Mouse (Mus musculus): Measurements from ENCODE around the gene Vsig10l. TPM values are rescaled to one million over a fixed set of nuclear protein-coding genes. Genes with fewer than 3 reads are reported as not detected.

Gene Vsig10l
- total RNA-seq, 2 experiments from 2014 or later = 1.4 to 3.8 TPM

Small RNA genes lying within 50 kb of the gene (microRNA-seq; reads per million reads assigned to microRNA genes)
- gene Mir7051 = 2.0 to 2.5 reads per million in 2 experiments

Other genes with a start within 250 kb of the Vsig10l start
- 10 to 100 TPM; 15.6 to 17.0 TPM for gene Zfp715, start 149.9 kb upstream of the Vsig10l start, total RNA-seq (2021)
- not detected for gene Siglecf, start 111.8 kb upstream of the Vsig10l start, total RNA-seq (2021)
- gene Siglecg, start 54.9 kb upstream of the Vsig10l start, total RNA-seq (2021) = under 1 TPM; 0.14 to 0.59 TPM
- gene Lim2, start 35.5 kb upstream of the Vsig10l start, total RNA-seq (2021) = not detected
- gene Nkg7, start 26.1 kb upstream of the Vsig10l start, total RNA-seq (2021) = not detected
- not detected for gene Cldnd2, start 22.4 kb upstream of the Vsig10l start, total RNA-seq (2021)
- gene Etfb, start 19.1 kb upstream of the Vsig10l start, total RNA-seq (2021) = 100 to 1,000 TPM; 346 to 421 TPM
- 1 to 10 TPM in 1 of 2 experiments, under 1 TPM in 1; 0.66 to 1.2 TPM for gene Gm45233, start 19.0 kb upstream of the Vsig10l start, total RNA-seq (2021)
- 1 to 10 TPM; 1.2 to 1.3 TPM for gene Iglon5, start 26.9 kb downstream of the Vsig10l start, total RNA-seq (2021)
- gene 4931406B18Rik, start 42.8 kb downstream of the Vsig10l start, total RNA-seq (2021) = not detected
- 1 to 10 TPM; 3.1 to 3.9 TPM for gene Cd33, start 81.3 kb downstream of the Vsig10l start, total RNA-seq (2021)
- 1 to 10 TPM; 1.2 to 1.4 TPM for gene Zfp658, start 99.1 kb downstream of the Vsig10l start, total RNA-seq (2021)
- 1 to 10 TPM; 6.1 to 7.3 TPM for gene Zfp719, start 116.5 kb downstream of the Vsig10l start, total RNA-seq (2021)
- gene Zfp819, start 144.0 kb downstream of the Vsig10l start, total RNA-seq (2021) = not detected
- not detected for gene Ceacam18, start 171.6 kb downstream of the Vsig10l start, total RNA-seq (2021)
- under 1 TPM; 0.45 to 0.59 TPM for gene Siglece, start 197.0 kb downstream of the Vsig10l start, total RNA-seq (2021)
- gene Ctu1, start 208.9 kb downstream of the Vsig10l start, total RNA-seq (2021) = 1 to 10 TPM; 3.2 to 3.8 TPM
- gene Klk14, start 227.3 kb downstream of the Vsig10l start, total RNA-seq (2021) = not detected
- not detected for gene Klk13, start 249.4 kb downstream of the Vsig10l start, total RNA-seq (2021)

Measured in gastrocnemius, postnatal 10 days (tissue).